Mouse (Mus musculus) kidney, adult 2 months (tissue): ENCODE measurements around the gene Polq. TPM values are rescaled to one million over a fixed set of nuclear protein-coding genes. Genes with fewer than 3 reads are reported as not detected.

Source experiments
- DNase-seq: peaks from one replicate; pipeline ENCODE4 v3.0.0; 2021
- H3K27ac ChIP-seq: fragments of 200-500 bp; 2 replicates; pipeline ENCODE4 v1.5.1; 2012; ENCODE audit warnings: low read depth, low read length, control low read depth, inconsistent platforms; ENCODE audit not compliant: insufficient read depth
- H3K27me3 ChIP-seq: fragments of 200-500 bp; replicated peaks from 2 replicates; pipeline ENCODE4 v1.6.1; 2012; ENCODE audit warnings: mild to moderate bottlenecking, moderate library complexity, low read length, inconsistent platforms; ENCODE audit not compliant: control insufficient read depth, insufficient read depth
- H3K36me3 ChIP-seq: fragments of 200-500 bp; 2 replicates; pipeline ENCODE4 v1.6.1; 2012; ENCODE audit warnings: mild to moderate bottlenecking, moderate library complexity, low read length, inconsistent platforms; ENCODE audit not compliant: control insufficient read depth, insufficient read depth
- H3K4me1 ChIP-seq: fragments of 200-500 bp; 2 replicates; pipeline ENCODE4 v1.6.1; 2011; ENCODE audit warnings: low read length; ENCODE audit not compliant: control insufficient read depth, insufficient read depth
- H3K4me3 ChIP-seq: fragments of 200-500 bp; 2 replicates; pipeline ENCODE4 v1.5.1; 2011; ENCODE audit warnings: mild to moderate bottlenecking, low read depth, low read length, control low read depth; ENCODE audit not compliant: insufficient read depth
- CTCF ChIP-seq: fragments of 200-500 bp; conservative IDR thresholded peaks from 2 replicates; pipeline ENCODE4 v1.5.1; 2011; ENCODE audit warnings: low read depth, mild to moderate bottlenecking, control low read depth, low read length, moderate library complexity, mixed read lengths; ENCODE audit not compliant: insufficient read depth, insufficient read length
- POLR2A ChIP-seq: fragments of 200-500 bp; IDR thresholded peaks from one replicate; pipeline ENCODE4 v1.6.1; 2011; ENCODE audit warnings: low read depth, low read length, control low read depth
- WGBS: fragments of 180-500 bp; shearing (Covaris S2); methylation state at CpG from one replicate; pipeline ENCODE4 v1.1.7; 2018; 5-methylcytosine and 5-hydroxymethylcytosine counted together
- polyA plus RNA-seq: library from polyadenylated mRNA; depleted of rRNA; stranded (reverse); fragments of >200 nt; gene quantifications from 2 replicates; pipeline ENCODE4 v1.2.3, GENCODE M21; 2012

Gene Polq
- polyA plus RNA-seq, 1 experiment: 0.06 TPM

GRCm38 (mm10) chr16:37012336-37012735 lies 750 bp downstream of the Polq start:
- no peak for DNase-seq
- Histone ChIP-seq H3K4me3 (no peak overlapping the region), H3K4me1 (peaks cover 3% of the 10 kb centered on the region; the same call in 1 of the 2 replicates), H3K36me3 (no peaks in the 10 kb centered on the region), H3K27ac (no peak overlapping the region), H3K27me3 (no peaks in the 10 kb centered on the region)
- 60% methylated on average over 5 of the region's 5 CpGs for WGBS
- no peak for TF ChIP-seq POLR2A
- no peak for TF ChIP-seq CTCF

GRCm38 (mm10) chr16:37027581-37027980 lies 16.0 kb downstream of the Polq start:
- H3K4me3 ChIP-seq: no peak overlapping the region
- no peak for TF ChIP-seq POLR2A
- TF ChIP-seq CTCF: no peak
- 62% methylated on average over 3 of the region's 3 CpGs for WGBS

GRCm38 (mm10) chr16:37031996-37032395 lies 20.4 kb downstream of the Polq start:
- no peak for DNase-seq
- no peaks in the 10 kb centered on the region for H3K4me1 ChIP-seq
- H3K27me3 ChIP-seq: no peaks in the 10 kb centered on the region
- no peak overlapping the region for H3K4me3 ChIP-seq
- H3K27ac ChIP-seq: no peak overlapping the region
- 76% methylated on average over 3 of the region's 3 CpGs for WGBS
- TF ChIP-seq CTCF (no peak), POLR2A (no peak)
- no peaks in the 10 kb centered on the region for H3K36me3 ChIP-seq

More at GRCm38 (mm10) chr16:37027581-37027980, 16.0 kb downstream of the Polq start:
- no peak for DNase-seq
- Histone ChIP-seq H3K27ac (no peak overlapping the region), H3K36me3 (no peaks in the 10 kb centered on the region), H3K4me1 (no peaks in the 10 kb centered on the region), H3K27me3 (no peaks in the 10 kb centered on the region)

- Histone ChIP-seq H3K4me3 (no peak overlapping the region), H3K27ac (no peak overlapping the region), H3K4me1 (no peaks in the 10 kb centered on the region), H3K36me3 (no peaks in the 10 kb centered on the region), H3K27me3 (no peaks in the 10 kb centered on the region)
- TF ChIP-seq CTCF: no peak
- no peak for TF ChIP-seq POLR2A
- DNase-seq: no peak
- WGBS: 96% methylated on average over 8 of the region's 8 CpGs
These were observed 23.2 kb downstream of the Polq start for GRCm38 (mm10) chr16:37034751-37035150.

GRCm38 (mm10) chr16:37059631-37060030 lies 48.0 kb downstream of the Polq start:
- Histone ChIP-seq H3K4me1 (no peaks in the 10 kb centered on the region), H3K36me3 (no peaks in the 10 kb centered on the region), H3K4me3 (no peak overlapping the region), H3K27me3 (no peaks in the 10 kb centered on the region), H3K27ac (no peak overlapping the region)
- TF ChIP-seq CTCF (no peak), POLR2A (no peak)
- no peak for DNase-seq
- WGBS: 96% methylated on average over 3 of the region's 3 CpGs

- TF ChIP-seq CTCF: no peak
- TF ChIP-seq POLR2A: no peak
- no peak for DNase-seq
- H3K36me3 ChIP-seq: no peaks in the 10 kb centered on the region
- no peaks in the 10 kb centered on the region for H3K4me1 ChIP-seq
- no peaks in the 10 kb centered on the region for H3K27me3 ChIP-seq
- no peak overlapping the region for H3K27ac ChIP-seq
- WGBS: 100% methylated on average over 4 of the region's 4 CpGs
- no peak overlapping the region for H3K4me3 ChIP-seq
These were observed 49.7 kb downstream of the Polq start for GRCm38 (mm10) chr16:37061261-37061660.

- Histone ChIP-seq H3K27ac (no peak overlapping the region), H3K27me3 (no peaks in the 10 kb centered on the region), H3K4me1 (no peaks in the 10 kb centered on the region), H3K4me3 (no peak overlapping the region), H3K36me3 (no peaks in the 10 kb centered on the region)
- 82% methylated on average over 5 of the region's 5 CpGs for WGBS
- no peak for DNase-seq
- TF ChIP-seq POLR2A (no peak), CTCF (no peak)
These were observed 60.8 kb downstream of the Polq start for GRCm38 (mm10) chr16:37072354-37072753.
